Mouse (Mus musculus): ENCODE measurements around the gene Mapk8ip2. TPM values are rescaled to one million over a fixed set of nuclear protein-coding genes. Genes with fewer than 3 reads are reported as not detected.

Mapk8ip2 gene
- total and polyA plus RNA-seq, 2 experiments from 2014 or later: 68.8 to 110 TPM

GRCm38 (mm10) chr15:89480584-89480983, 26.9 kb downstream of the Mapk8ip2 start:
- Histone ChIP-seq H3K27me3 (ENCODE audit: insufficient read depth, low read length) (no peaks in the 10 kb centered on the region), H3K9ac (replicated peaks; ENCODE audit: low read length, poor library complexity, severe bottlenecking) (no peak overlapping the region), H3K4me3 (ENCODE audit: low read depth, low read length) (no peak overlapping the region), H3K9me3 (ENCODE audit: low read length) (no peaks in the 10 kb centered on the region), H3K4me2 (ENCODE audit: low read depth, low read length, poor library complexity, severe bottlenecking) (no peak overlapping the region), H3K36me3 (ENCODE audit: insufficient read depth, low read length) (no peaks in the 10 kb centered on the region), H3K4me1 (ENCODE audit: insufficient read depth, low read length) (peaks cover 5% of the 10 kb centered on the region), H3K27ac (ENCODE audit: low read depth, low read length) (no peak overlapping the region)
- no peak for TF ChIP-seq CTCF (IDR thresholded peaks at IDR 0.05)
- ATAC-seq (ENCODE audit: low FRiP score): no peak
- DNase-seq (ENCODE audit: low spot score): no peak
- WGBS: 79% methylated on average over 8 of the region's 8 CpGs

GRCm38 (mm10) chr15:89488182-89488581, 34.5 kb downstream of the Mapk8ip2 start:
- WGBS: 84% methylated on average over 12 of the region's 12 CpGs
- H3K4me1 ChIP-seq (ENCODE audit: insufficient read depth, low read length): no peaks in the 10 kb centered on the region
- no peak for TF ChIP-seq CTCF (IDR thresholded peaks at IDR 0.05)
- DNase-seq (ENCODE audit: low spot score) (no peak), ATAC-seq (ENCODE audit: low FRiP score) (no peak)
- H3K9ac ChIP-seq (replicated peaks; ENCODE audit: low read length, poor library complexity, severe bottlenecking): no peak overlapping the region
- H3K27me3 ChIP-seq (ENCODE audit: insufficient read depth, low read length): no peaks in the 10 kb centered on the region
- H3K27ac ChIP-seq (ENCODE audit: low read depth, low read length): no peak overlapping the region
- H3K4me2 ChIP-seq (ENCODE audit: low read depth, low read length, poor library complexity, severe bottlenecking): no peak overlapping the region
- H3K4me3 ChIP-seq (ENCODE audit: low read depth, low read length): no peak overlapping the region
- no peaks in the 10 kb centered on the region for H3K9me3 ChIP-seq (ENCODE audit: low read length)
- no peaks in the 10 kb centered on the region for H3K36me3 ChIP-seq (ENCODE audit: insufficient read depth, low read length)

GRCm38 (mm10) chr15:89488611-89489117, 35.0 kb downstream of the Mapk8ip2 start:
- H3K4me2 ChIP-seq (ENCODE audit: low read depth, low read length, poor library complexity, severe bottlenecking): no peak overlapping the region
- DNase-seq (ENCODE audit: low spot score): no peak
- no peaks in the 10 kb centered on the region for H3K9me3 ChIP-seq (ENCODE audit: low read length)
- no peaks in the 10 kb centered on the region for H3K4me1 ChIP-seq (ENCODE audit: insufficient read depth, low read length)
- no peak for TF ChIP-seq CTCF (IDR thresholded peaks at IDR 0.05)
- ATAC-seq (ENCODE audit: low FRiP score): no peak
- no peak overlapping the region for H3K27ac ChIP-seq (ENCODE audit: low read depth, low read length)
- 62% methylated on average over 14 of the region's 14 CpGs for WGBS
- no peak overlapping the region for H3K9ac ChIP-seq (replicated peaks; ENCODE audit: low read length, poor library complexity, severe bottlenecking)
- H3K36me3 ChIP-seq (ENCODE audit: insufficient read depth, low read length): no peaks in the 10 kb centered on the region
- H3K27me3 ChIP-seq (ENCODE audit: insufficient read depth, low read length): no peaks in the 10 kb centered on the region
- no peak overlapping the region for H3K4me3 ChIP-seq (ENCODE audit: low read depth, low read length)

DNA sequence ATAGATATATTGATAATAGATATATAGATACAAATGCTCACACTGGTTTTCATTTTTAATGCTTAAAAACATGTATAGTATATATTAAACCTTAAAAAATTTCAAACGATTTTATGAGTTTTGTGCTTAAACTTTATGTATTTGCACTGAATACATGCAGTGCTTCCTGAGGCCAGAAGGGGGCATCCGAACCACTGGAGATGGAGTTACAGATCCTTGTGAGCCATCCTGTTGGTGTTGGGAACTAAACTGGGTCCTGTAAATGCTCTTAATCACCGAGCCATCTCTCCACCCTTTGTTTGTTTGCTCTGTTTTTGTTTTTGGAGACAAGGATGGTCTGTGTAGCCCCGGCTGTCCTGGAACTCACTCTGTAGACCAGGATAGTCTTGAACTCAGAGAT, 41.3 kb downstream of the Mapk8ip2 start:
- Histone ChIP-seq H3K4me1 (ENCODE audit: insufficient read depth, low read length) (no peaks in the 10 kb centered on the region; the same call in 1 of the 2 replicates), H3K36me3 (ENCODE audit: insufficient read depth, low read length) (no peaks in the 10 kb centered on the region), H3K4me2 (ENCODE audit: low read depth, low read length, poor library complexity, severe bottlenecking) (no peak overlapping the region), H3K9me3 (ENCODE audit: low read length) (no peaks in the 10 kb centered on the region), H3K4me3 (ENCODE audit: low read depth, low read length) (no peak overlapping the region), H3K9ac (replicated peaks; ENCODE audit: low read length, poor library complexity, severe bottlenecking) (no peak overlapping the region), H3K27ac (ENCODE audit: low read depth, low read length) (no peak overlapping the region), H3K27me3 (ENCODE audit: insufficient read depth, low read length) (no peaks in the 10 kb centered on the region)
- DNase-seq (ENCODE audit: low spot score) (no peak), ATAC-seq (ENCODE audit: low FRiP score) (no peak)
- WGBS: 84% methylated on average over 4 of the region's 4 CpGs
- peak; percentile 53 for TF ChIP-seq CTCF (IDR thresholded peaks at IDR 0.05)

DNA sequence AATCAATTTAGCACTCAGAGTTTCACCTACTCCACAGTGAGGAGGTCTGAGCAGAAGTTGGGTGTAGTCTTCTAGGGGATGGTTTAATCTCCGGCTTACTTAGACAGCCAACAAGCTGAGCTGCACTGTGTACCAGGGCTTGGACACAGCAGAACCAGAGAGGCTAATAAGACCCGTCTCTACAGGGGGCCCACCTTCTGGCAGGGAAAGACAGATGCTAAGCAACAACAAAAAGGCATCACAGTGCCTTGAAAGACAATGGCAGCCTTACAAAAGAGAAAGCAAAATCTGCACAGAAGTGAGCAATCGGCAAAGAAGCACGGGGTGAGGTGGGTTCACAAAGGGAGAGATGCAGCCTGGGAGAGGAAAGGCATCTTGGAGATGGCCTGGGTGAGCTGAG, 42.4 kb downstream of the Mapk8ip2 start:
- DNase-seq (ENCODE audit: low spot score): peak; percentile 28
- no peak for TF ChIP-seq CTCF (IDR thresholded peaks at IDR 0.05)
- 16% methylated on average over 4 of the region's 4 CpGs for WGBS

DNA sequence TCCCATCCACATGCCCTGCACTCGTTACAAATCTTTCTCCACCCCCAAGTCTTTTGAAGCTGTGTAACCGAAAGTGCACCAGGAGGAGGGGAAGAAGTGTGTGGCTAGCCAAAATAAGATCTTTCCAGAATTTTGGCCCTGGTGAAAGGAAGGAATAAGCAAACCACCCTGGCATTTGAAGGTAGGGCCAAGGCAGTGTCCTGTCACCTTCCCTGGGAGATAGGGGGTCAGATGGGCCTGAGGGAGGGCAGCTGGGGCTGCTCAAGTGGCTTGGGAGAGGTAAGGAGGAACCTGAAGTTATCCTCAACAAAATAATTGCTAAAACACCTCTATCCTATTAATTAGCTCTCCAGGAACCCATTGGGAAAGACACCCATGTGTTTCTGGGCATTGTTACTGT, 43.1 kb downstream of the Mapk8ip2 start:
- 30% methylated on average over 2 of the region's 2 CpGs for WGBS
- H3K36me3 ChIP-seq (ENCODE audit: insufficient read depth, low read length): no peaks in the 10 kb centered on the region
- TF ChIP-seq CTCF (IDR thresholded peaks at IDR 0.05): no peak
- no peaks in the 10 kb centered on the region; the same call in 1 of the 2 replicates for H3K4me1 ChIP-seq (ENCODE audit: insufficient read depth, low read length)
- DNase-seq (ENCODE audit: low spot score): no peak
- H3K9me3 ChIP-seq (ENCODE audit: low read length): no peaks in the 10 kb centered on the region
- no peak overlapping the region for H3K9ac ChIP-seq (replicated peaks; ENCODE audit: low read length, poor library complexity, severe bottlenecking)
- no peaks in the 10 kb centered on the region for H3K27me3 ChIP-seq (ENCODE audit: insufficient read depth, low read length)
- no peak for ATAC-seq (ENCODE audit: low FRiP score)
- H3K4me3 ChIP-seq (ENCODE audit: low read depth, low read length): no peak overlapping the region
- H3K27ac ChIP-seq (ENCODE audit: low read depth, low read length): no peak overlapping the region
- no peak overlapping the region for H3K4me2 ChIP-seq (ENCODE audit: low read depth, low read length, poor library complexity, severe bottlenecking)

More for the DNA sequence above, 42.4 kb downstream of the Mapk8ip2 start:
- no peak overlapping the region for H3K9ac ChIP-seq (replicated peaks; ENCODE audit: low read length, poor library complexity, severe bottlenecking)
- no peaks in the 10 kb centered on the region for H3K27me3 ChIP-seq (ENCODE audit: insufficient read depth, low read length)
- H3K9me3 ChIP-seq (ENCODE audit: low read length): no peaks in the 10 kb centered on the region
- no peaks in the 10 kb centered on the region for H3K36me3 ChIP-seq (ENCODE audit: insufficient read depth, low read length)
- H3K4me1 ChIP-seq (ENCODE audit: insufficient read depth, low read length): no peaks in the 10 kb centered on the region; the same call in 1 of the 2 replicates
- no peak overlapping the region for H3K4me3 ChIP-seq (ENCODE audit: low read depth, low read length)
- H3K27ac ChIP-seq (ENCODE audit: low read depth, low read length): no peak overlapping the region
- ATAC-seq (ENCODE audit: low FRiP score): no peak
- H3K4me2 ChIP-seq (ENCODE audit: low read depth, low read length, poor library complexity, severe bottlenecking): no peak overlapping the region

Data from midbrain, postnatal 0 days (tissue).